Mouse (Mus musculus) kidney, postnatal 0 days (tissue): ENCODE measurements around the gene Cd40lg. TPM values are rescaled to one million over a fixed set of nuclear protein-coding genes. Genes with fewer than 3 reads are reported as not detected.

Experiments used
- ATAC-seq: fragments of 200-750 bp; cut with Nextera tagmentation; replicated peaks from 2 replicates; pipeline ENCODE4 v1.8.0; 2017; ENCODE audit warnings: low read depth, moderate number of reproducible peaks, moderate TSS enrichment, moderate library complexity; ENCODE audit not compliant: low FRiP score
- DNase-seq: peaks from one replicate; pipeline ENCODE4 v3.0.0-alpha.2; 2016; ENCODE audit warnings: low spot score
- H3K27ac ChIP-seq: fragments of 300-500 bp; sonication (generic); 2 replicates; pipeline ENCODE4 v1.5.1; 2014; ENCODE audit warnings: mild to moderate bottlenecking
- H3K27me3 ChIP-seq: fragments of 300-500 bp; sonication (generic); 2 replicates; pipeline ENCODE4 v1.6.1; 2014; ENCODE audit warnings: low read length, mixed read lengths; ENCODE audit not compliant: insufficient read depth
- H3K36me3 ChIP-seq: fragments of 300-500 bp; sonication (generic); 2 replicates; pipeline ENCODE4 v1.6.1; 2014; ENCODE audit warnings: low read length, mixed read lengths; ENCODE audit not compliant: insufficient read depth
- H3K4me1 ChIP-seq: fragments of 300-500 bp; sonication (generic); replicated peaks from 2 replicates; pipeline ENCODE4 v1.6.1; 2014; ENCODE audit warnings: antibody characterized with exemption, low read length, mixed read lengths; ENCODE audit not compliant: insufficient read depth
- H3K4me2 ChIP-seq: fragments of 300-500 bp; sonication (generic); 2 replicates; pipeline ENCODE4 v1.6.1; 2014; ENCODE audit warnings: mild to moderate bottlenecking, low read length, moderate library complexity, mixed read lengths
- H3K4me3 ChIP-seq: fragments of 300-500 bp; sonication (generic); replicated peaks from 2 replicates; pipeline ENCODE4 v1.5.1; 2014; ENCODE audit warnings: low read depth, low read length
- H3K9ac ChIP-seq: fragments of 300-500 bp; sonication (generic); 2 replicates; pipeline ENCODE4 v1.6.1; 2014; ENCODE audit warnings: low read depth, low read length
- H3K9me3 ChIP-seq: fragments of 300-500 bp; sonication (generic); replicated peaks from 2 replicates; pipeline ENCODE4 v1.6.1; 2016; ENCODE audit warnings: low read length, inconsistent platforms, mixed read lengths
- CTCF ChIP-seq: IDR thresholded peaks from 2 replicates; pipeline ENCODE4 v1.5.1; 2016; ENCODE audit warnings: antibody characterized with exemption, low read depth, mild to moderate bottlenecking, moderate library complexity
- WGBS: fragments of 180-500 bp; shearing (Covaris S2); extraction: QIAGEN DNeasy Blood & Tissue Kit; methylation state at CpG from one replicate; pipeline ENCODE4 v1.1.7; 2014; 5-methylcytosine and 5-hydroxymethylcytosine counted together
- polyA plus RNA-seq: library from polyadenylated mRNA; unstranded; fragments of >200 nt; fragmentation: Nextera tagmentation; extraction: Ambion mirVana; gene quantifications from 2 replicates; pipeline ENCODE4 v1.2.1, GENCODE M21; 2015

Cd40lg gene
- polyA plus RNA-seq, 1 experiment from 2014 or later: not detected

DNA sequence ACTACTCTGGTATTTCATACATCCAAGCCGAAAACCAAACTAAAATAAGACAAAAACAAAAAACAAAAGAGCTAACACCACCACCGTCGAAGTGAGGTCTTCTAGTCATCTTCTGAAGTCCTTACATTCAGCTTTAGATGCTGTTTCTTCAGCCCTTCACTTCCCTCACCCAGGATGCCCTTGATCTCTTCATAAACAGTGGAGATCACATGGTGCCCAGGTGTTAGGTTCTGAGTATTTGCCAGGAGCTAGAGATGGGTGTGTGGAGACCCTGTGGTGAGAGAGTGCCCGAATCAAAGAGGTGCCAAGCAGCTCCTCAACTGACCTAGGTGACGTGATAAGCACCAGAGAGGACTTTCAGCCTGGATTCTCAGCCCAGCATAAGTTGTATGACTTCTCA, 22.6 kb upstream of the Cd40lg start:
- TF ChIP-seq CTCF: no peak
- ATAC-seq (no peak), DNase-seq (no peak)
- Histone ChIP-seq H3K9me3 (no peaks in the 10 kb centered on the region), H3K4me3 (no peak overlapping the region), H3K4me1 (no peaks in the 10 kb centered on the region), H3K4me2 (no peak overlapping the region), H3K36me3 (no peaks in the 10 kb centered on the region), H3K27me3 (no peaks in the 10 kb centered on the region), H3K27ac (no peak overlapping the region), H3K9ac (no peak overlapping the region)
- 75% methylated on average over 5 of the region's 5 CpGs for WGBS

DNA sequence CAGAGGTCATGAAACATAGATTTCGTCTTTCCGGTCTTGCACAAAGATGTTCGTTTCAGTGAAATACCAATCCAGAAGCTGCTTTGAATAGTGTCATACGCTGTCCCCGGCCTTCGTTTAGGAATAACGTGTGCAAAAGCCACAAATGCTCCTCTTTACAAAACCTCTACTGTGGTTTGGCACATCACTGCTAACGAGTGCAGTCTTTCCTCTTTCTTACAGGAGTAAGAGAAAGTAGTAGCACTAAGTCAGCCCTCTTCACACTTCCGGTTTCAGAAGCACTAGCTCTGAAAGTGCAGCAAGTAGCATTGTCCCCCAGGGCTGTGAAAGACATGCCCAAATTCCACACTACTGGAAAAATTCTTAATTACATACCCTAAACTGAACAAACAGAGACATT, 15.6 kb upstream of the Cd40lg start:
- Histone ChIP-seq H3K27ac (no peak overlapping the region), H3K4me2 (no peak overlapping the region), H3K9me3 (no peaks in the 10 kb centered on the region), H3K36me3 (no peaks in the 10 kb centered on the region), H3K4me3 (no peak overlapping the region), H3K4me1 (no peaks in the 10 kb centered on the region), H3K27me3 (no peaks in the 10 kb centered on the region), H3K9ac (no peak overlapping the region)
- TF ChIP-seq CTCF: no peak
- DNase-seq: no peak
- no peak for ATAC-seq
- WGBS: 79% methylated on average over 9 of the region's 9 CpGs

DNA sequence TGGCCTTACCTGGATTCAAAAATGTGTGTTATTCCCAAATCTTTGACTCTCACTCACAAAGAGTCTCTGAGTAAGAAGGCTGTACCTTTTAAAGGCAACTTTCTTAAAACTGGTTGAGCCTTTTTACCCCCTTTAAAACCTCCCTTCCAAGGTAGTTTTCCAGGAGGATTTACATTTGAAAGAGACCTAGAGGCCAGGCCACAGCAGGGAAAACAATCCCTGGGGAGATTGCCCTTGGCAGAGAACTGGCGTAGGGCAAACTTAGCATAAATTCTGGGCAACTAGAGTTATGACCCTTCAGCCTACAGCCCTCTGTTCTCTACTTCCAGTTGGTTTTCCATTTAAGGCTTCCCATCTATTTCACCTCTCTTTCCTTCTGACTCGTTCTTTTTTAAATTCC, 13.9 kb upstream of the Cd40lg start:
- TF ChIP-seq CTCF: no peak
- no peaks in the 10 kb centered on the region for H3K27me3 ChIP-seq
- ATAC-seq (no peak), DNase-seq (no peak)
- H3K36me3 ChIP-seq: no peaks in the 10 kb centered on the region
- 33% methylated on average over 2 of the region's 2 CpGs for WGBS
- H3K9me3 ChIP-seq: no peaks in the 10 kb centered on the region
- H3K4me1 ChIP-seq: no peaks in the 10 kb centered on the region
- no peak overlapping the region for H3K9ac ChIP-seq
- no peak overlapping the region for H3K27ac ChIP-seq
- no peak overlapping the region for H3K4me3 ChIP-seq
- no peak overlapping the region for H3K4me2 ChIP-seq

DNA sequence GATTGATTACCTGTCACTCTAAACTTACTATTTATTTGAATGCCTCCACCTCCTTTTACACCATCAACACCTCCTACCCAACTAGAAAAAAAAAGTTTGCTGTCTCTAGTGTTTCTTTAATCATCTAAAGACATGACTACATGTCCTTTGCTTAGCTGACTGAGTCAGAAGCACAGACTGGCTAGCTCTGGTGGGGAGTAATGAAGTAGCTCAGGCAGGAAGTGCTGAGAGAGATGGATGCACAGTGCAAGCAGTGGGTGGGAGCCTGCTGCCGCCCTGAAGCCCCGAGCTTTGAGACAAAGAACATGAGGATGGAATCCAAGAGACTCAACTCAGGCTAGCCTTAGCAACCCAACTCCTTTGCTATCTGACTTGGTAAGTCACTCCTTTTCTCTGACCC, 11.5 kb upstream of the Cd40lg start:
- ATAC-seq: no peak
- WGBS: 85% methylated on average over 2 of the region's 2 CpGs

DNA sequence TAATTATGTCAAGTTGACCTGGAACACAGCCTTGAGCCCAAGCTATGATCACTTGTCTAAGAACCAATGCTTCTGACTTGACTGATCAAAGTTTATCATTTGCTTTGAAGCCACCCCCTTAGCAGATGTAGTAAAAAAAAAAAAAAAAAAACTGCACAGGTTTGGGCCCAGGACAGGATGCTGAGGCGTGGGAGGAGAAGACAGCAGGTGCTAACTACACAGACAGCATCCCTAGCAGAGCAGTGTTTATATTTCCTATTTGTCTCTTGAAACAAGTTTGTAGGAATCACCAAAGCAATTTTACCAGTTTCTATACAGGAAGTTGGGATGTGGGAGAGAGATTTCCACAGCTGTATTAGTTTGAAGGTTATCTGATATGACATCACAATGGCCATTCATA, 1.4 kb upstream of the Cd40lg start:
- TF ChIP-seq CTCF: no peak
- no peaks in the 10 kb centered on the region for H3K9me3 ChIP-seq
- no peak overlapping the region for H3K9ac ChIP-seq
- H3K27me3 ChIP-seq: no peaks in the 10 kb centered on the region
- H3K4me3 ChIP-seq: no peak overlapping the region
- H3K27ac ChIP-seq: no peak overlapping the region
- H3K36me3 ChIP-seq: no peaks in the 10 kb centered on the region
- WGBS: 62% methylated on average over 1 of the region's 1 CpGs
- no peak overlapping the region for H3K4me2 ChIP-seq
- DNase-seq (no peak), ATAC-seq (no peak)
- no peaks in the 10 kb centered on the region for H3K4me1 ChIP-seq

More for the DNA sequence above, 11.5 kb upstream of the Cd40lg start:
- TF ChIP-seq CTCF: no peak
- Histone ChIP-seq H3K9me3 (no peaks in the 10 kb centered on the region), H3K36me3 (no peaks in the 10 kb centered on the region), H3K27ac (no peak overlapping the region), H3K9ac (no peak overlapping the region), H3K4me1 (no peaks in the 10 kb centered on the region), H3K4me2 (no peak overlapping the region), H3K4me3 (no peak overlapping the region), H3K27me3 (no peaks in the 10 kb centered on the region)
- DNase-seq: no peak

DNA sequence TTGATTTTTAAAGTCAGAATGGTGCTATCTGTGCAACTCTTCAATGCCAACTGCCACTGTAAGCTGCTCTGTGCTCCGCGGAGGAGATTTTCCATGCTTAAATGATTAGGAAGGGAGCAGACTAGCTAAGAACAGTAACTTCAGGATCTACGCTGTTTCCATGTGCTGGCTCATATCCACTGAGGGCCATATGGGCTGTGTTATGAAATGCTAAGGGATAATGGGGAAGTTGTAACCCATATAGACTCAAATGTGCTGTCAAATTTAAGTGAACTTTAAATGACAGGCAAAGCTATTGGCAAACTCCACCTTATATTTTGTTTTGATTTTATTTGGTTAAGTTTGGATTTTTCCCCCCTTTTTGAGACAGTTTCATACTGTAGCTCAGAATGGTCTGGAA, 919 bp downstream of the Cd40lg start:
- no peak for DNase-seq
- Histone ChIP-seq H3K27ac (no peak overlapping the region), H3K9me3 (no peaks in the 10 kb centered on the region), H3K4me1 (no peaks in the 10 kb centered on the region), H3K4me3 (no peak overlapping the region), H3K9ac (no peak overlapping the region), H3K27me3 (no peaks in the 10 kb centered on the region), H3K4me2 (no peak overlapping the region), H3K36me3 (no peaks in the 10 kb centered on the region)
- WGBS: 88% methylated on average over 3 of the region's 3 CpGs
- no peak for ATAC-seq
- no peak for TF ChIP-seq CTCF

DNA sequence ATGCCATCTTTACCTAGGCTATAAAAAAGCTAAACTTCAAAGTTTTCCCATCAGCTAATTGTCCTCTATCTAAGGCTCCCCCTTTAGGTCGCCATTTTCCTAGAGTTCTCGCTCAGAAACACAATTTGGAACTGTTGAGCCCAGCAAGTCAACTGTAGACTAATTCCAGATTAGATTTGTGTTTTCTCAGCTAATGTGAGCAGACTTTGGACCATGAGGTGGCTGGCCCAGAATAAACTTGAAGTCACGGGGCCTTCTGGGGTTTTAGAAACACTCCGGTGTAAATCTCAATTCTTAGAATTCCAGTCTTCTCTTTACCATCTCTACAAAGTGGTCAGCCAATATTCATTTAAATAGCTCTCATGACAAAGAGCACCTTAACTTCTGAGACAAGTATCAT, 3.6 kb downstream of the Cd40lg start:
- whole genome bisulfite sequencing: 88% methylated on average over 4 of the region's 4 CpGs
- Histone ChIP-seq H3K4me1 (no peaks in the 10 kb centered on the region), H3K9ac (no peak overlapping the region), H3K27ac (no peak overlapping the region), H3K4me3 (no peak overlapping the region), H3K27me3 (no peaks in the 10 kb centered on the region), H3K9me3 (no peaks in the 10 kb centered on the region), H3K4me2 (no peak overlapping the region), H3K36me3 (no peaks in the 10 kb centered on the region)
- ATAC-seq: no peak
- no peak for TF ChIP-seq CTCF
- DNase-seq: no peak
